Mouse (Mus musculus) ovary, adult 18-20 months (tissue): Measurements from ENCODE around the gene Tlr13.

Experiments
- DNase-seq: peaks from one replicate; pipeline ENCODE4 v3.0.0; 2022; ENCODE audit warnings: low spot score, mixed read lengths

Gene Tlr13

GRCm38 (mm10) chrX:106142936-106143335 is at the start of gene Tlr13:
Gene Tlr13, plus strand, starts transcription at chrX:106143204.
- no peak for DNase-seq

- no peak for DNase-seq
Measured at GRCm38 (mm10) chrX:106105464-106105863, 37.5 kb upstream of the Tlr13 start.

DNA sequence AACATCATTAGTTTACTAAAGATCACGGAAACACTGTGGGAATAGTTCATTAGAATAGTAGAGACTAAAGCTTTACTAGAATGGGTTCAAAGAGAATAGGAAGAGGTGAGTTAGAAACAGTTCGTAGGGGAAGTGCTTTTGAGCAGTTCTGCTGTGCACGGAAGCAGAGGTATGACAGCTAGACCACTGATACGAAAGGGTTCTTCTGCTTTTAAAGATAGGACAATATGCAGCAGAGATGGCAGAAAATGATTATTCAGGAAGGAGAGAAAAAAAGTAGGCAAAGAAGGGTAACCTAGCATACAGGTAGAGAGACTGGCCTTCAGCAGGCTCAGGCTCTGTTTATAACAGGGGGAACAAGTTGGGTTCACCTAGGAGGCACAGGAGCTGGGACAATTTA is 29.1 kb upstream of the Tlr13 start:
- DNase-seq: no peak

- DNase-seq: no peak
Measured at GRCm38 (mm10) chrX:106114674-106115073, 28.3 kb upstream of the Tlr13 start.

DNA sequence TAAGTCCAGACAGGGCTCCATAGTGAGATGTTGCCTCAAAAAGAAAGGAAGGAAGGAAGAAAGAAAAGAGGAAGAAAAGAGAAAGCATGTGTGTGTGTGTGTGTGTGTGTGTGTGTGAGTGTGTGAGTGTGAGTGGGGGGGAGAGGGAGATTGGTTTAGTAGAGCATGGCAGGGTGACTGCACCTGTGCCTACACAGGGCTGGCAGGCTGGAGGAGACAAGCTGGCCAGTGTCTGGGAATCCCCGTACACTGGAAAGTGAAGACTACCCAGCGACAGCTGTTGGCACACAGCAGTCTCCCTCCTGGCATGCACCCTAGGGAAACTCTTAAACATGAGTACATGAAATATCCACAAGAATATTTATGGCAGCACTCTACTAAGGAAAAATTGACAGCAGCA is 20.2 kb upstream of the Tlr13 start:
- DNase-seq: no peak

DNA sequence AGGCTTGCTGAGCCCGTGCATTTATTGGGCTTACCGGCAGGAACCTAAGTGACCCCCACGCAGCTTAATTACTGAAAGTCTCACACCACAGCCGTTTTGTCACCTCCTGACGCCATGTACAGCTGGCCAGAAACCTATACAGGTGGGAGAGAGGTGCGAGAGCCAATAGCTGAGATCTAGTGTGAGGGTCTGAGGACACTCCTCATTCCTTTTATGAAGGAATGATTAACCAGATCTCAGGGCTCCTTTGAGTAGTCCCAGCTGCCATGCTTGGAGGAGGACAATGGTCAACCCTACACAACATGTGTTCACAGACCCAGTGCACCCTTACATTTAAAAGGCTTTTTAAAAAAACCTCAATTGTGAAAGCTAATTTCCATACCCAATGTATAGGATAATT is 14.7 kb upstream of the Tlr13 start:
- DNase-seq: no peak

DNA sequence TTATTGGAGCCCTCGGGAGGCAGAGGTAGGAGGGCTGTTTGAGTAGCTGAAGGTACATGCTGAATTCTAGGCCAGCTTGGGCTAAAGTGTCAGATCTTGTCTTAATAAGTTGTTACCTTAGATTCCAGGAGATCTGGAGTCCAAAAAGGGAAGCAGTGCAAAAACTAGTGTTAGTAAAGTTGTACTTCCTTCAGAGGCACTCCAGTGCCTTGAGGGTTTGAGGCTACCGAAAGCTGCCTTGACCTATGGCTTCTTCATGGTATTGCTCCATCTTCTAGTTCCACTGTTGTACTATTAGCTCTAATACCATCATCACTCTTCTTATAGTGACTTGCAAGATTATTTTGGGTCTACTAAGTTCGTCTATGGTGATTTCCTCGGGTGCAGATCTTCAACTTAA is 13.1 kb upstream of the Tlr13 start:
- no peak for DNase-seq

- no peak for DNase-seq
Measured at GRCm38 (mm10) chrX:106134916-106135315, 8.1 kb upstream of the Tlr13 start.

DNA sequence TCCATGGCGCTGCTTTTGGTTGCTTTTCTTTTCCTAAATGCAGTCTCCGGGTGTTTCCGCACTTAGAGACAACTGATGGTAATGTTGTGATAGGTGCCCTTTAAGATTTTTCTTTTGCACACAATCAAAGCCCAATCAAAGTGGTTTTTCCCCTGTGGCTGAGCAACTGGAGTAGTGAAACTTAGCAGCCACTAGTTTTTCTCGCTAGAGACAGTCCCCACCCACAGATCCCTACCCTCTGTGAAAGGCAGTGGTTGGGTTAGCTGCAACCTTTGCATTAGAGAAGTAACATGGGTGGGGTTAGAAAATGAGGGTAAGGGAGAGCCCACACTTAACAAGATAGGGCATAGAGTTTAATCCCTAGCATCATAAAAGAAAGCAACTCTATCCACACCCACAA is 7.5 kb upstream of the Tlr13 start:
- DNase-seq: no peak

DNA sequence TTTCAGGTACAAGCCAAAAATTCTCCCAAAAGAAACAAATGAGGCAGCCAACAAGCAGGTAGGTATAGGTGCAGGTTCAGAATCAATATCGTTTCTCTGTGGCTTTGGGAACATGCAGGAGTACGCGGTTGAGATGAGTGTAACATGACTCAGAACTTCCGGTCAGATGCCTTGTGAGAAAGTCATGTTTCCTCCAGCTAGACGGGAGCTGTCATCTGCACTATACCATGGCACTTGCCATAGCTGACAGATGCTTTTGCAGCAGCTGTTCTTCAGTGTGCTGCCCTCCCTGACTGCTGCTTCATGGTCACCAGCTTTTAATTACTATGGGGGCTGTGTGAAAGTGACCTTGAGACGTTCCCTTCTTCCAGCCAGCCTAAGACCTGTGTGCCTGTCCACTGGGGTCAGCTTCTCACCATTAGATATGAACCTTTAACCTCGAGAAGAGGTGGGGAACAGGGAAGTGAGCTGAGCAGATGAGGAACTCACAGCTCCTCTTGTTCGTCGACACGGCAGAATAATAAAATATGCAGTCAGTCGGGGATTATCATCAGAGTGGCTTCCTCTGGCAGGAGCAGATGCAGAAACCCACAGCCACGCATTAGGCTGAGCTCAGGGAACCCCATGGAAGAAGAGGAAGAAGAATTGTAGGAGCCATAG is 7.0 kb upstream of the Tlr13 start:
- DNase-seq: no peak

DNA sequence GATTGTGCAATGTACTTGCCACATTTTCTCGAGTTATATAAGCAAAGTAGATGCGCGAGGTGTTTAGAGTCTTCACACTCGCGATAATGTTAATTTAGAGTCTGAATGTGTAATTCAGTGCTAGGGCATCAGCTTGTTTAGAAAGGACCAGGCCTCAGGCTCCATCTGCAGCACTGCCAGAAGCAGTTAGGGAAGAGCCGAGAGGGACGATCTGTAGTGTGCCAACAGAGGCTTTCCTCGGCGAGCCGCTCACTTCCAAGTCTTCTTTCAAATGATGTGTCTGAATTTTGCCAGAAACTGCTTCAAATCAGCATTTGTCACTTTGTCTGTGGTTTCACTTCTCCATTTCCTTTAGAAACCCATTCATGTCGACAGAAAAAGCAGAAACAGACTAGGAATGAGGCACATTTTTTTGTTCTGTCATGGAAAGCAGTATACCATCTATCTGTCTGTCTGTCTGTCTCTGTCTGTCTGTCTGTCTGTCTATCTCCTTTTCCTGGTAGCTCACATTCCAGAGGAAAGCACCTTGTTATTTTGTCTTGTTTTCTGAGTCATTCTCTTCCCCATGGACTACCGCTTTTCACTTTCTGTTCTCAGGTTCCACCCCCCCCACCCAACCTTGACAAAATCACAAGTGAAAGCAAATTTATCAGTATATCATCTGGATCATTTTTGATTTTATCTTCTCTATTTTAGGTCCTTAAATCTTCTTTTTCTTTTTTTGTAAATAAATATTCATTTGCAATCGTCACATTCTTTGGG is 3.5 kb upstream of the Tlr13 start:
- no peak for DNase-seq

DNA sequence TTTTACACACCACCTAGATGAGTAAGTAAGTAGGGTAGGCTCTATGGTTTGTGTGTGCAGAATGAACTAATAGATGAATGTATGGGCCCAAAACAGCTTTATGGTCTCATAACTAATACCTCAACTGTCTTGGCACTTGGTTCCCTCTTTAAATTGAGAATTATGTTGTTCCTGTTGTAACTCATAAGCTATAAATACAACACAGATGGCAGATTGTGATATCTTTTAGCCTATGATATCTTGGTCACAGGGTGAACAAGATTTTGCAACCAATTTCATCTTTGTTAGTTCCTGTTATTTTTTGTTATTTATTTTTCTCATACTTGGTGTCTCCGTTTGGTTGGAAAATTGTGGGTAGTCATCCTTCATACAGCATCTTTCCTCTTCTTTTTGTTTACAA is 5.2 kb downstream of the Tlr13 start:
- no peak for DNase-seq

- no peak for DNase-seq
Measured at GRCm38 (mm10) chrX:106149460-106149859, 6.5 kb downstream of the Tlr13 start.

- no peak for DNase-seq
Measured at GRCm38 (mm10) chrX:106154180-106154586, 11.2 kb downstream of the Tlr13 start.

DNA sequence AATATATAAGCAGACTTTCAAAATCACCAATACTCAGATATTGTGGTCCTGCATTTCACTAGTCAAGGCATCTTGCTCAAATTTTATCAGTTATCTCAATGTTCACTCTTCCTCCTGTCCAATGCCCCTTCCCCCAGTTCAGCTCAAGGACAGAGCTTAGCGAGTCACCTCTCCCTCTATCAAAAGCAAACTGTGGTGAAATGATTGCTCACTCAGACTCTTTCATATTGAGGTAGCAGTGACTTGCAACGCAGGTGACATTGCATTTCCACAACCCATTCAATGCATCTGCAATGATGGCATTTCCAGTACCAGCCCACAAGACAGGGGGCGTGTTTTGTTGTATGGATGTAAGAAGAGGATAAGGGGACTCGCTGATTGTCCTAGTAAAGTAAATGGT is 12.9 kb downstream of the Tlr13 start:
- DNase-seq: no peak

GRCm38 (mm10) chrX:106163995-106164394 is 21.0 kb downstream of the Tlr13 start:
- DNase-seq: no peak

GRCm38 (mm10) chrX:106164555-106164954 is 21.6 kb downstream of the Tlr13 start:
- no peak for DNase-seq

- DNase-seq: no peak
Measured at GRCm38 (mm10) chrX:106165089-106165488, 22.1 kb downstream of the Tlr13 start.

GRCm38 (mm10) chrX:106171106-106171852 is 28.3 kb downstream of the Tlr13 start:
- DNase-seq: peak; percentile 37

DNA sequence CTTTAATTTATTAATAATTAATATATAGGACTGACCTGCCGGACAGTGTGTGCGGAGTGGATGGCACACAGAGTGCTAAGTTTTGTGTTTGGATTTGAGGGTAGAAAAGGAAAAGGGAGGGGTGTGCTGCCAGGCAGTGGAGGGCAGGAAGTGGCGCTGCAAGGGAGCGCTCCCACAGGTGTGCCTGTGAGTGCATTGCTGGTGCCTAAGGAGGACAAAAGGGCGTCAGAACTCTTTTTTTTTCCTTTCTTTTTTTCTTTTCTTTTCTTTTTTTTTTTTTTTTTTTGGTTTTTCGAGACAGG is 28.8 kb downstream of the Tlr13 start:
- DNase-seq: no peak

GRCm38 (mm10) chrX:106176331-106176730 is 33.3 kb downstream of the Tlr13 start:
- DNase-seq: no peak

DNA sequence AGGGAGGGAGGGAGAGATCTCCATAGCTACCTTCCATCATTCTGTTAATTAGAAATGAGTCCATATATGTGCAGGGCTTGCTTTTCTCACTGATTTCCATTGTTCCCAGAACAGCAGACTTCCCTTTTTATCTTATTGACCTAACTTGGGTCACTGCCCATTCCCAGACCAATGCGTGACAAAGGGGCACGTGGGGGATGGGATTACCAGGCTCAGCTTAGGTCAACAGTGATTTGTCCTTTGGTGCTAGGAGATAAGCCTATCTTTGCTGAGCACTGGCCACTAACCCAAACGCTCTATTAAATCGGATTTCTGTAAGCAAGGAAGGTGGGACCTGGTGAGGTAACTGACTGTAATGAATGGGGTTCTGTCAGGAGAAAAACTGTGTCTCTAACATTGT is 41.3 kb downstream of the Tlr13 start:
- DNase-seq: no peak

DNA sequence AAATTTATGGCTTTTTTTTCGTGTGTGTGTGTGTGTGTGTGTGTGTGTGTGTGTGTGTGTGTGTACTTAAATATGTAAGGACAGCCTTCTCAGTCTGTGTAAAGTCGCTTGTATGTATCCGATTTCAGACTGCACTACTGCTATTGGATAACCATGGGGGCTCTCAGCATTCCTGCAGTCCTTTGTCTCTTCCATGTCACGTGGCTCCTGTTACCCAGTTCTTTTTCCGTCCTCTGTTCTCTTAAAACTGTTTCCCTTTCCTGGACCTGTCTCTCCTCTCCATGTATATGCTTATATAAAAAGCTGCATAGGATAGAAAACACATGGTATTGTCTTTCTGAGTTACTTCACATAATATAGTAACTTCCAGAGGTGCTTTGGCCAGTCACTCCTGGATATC is 42.7 kb downstream of the Tlr13 start:
- DNase-seq: no peak
